Mouse (Mus musculus) c-Kit-positive CD71-positive TER-119-positive erythroid progenitor cells, embryonic 14.5 days (primary cell): ENCODE data around the gene Dnah11.
"Not testable (repeated sequence)": the region's sequence is repeated elsewhere in the genome, so short reads cannot be mapped to it uniquely, and the experiment has no call there.

ENCODE experiments used
- DNase-seq: peaks from one replicate; pipeline ENCODE4 v3.0.0-alpha.2; 2013; ENCODE audit warnings: low spot score

Gene Dnah11

DNA sequence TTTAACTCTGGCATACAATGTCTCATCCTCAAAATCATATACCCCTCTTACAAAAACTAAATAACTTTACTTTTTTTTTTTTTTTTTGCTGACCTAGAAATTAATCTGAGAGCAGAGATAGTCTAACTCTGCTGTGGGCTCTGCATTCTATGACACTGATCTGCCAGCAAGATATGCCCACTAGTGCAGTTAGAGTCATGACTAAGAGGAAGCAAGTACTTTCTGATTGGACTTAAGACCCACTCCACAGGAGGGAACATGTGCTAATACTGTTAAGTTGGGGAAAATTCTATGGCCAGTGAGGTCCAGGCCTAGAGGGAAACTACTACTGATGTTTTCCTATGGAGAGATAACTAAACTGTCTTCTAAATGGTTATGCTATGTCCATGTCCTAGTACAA, 225.1 kb downstream of the Dnah11 start:
- no peak for DNase-seq

DNA sequence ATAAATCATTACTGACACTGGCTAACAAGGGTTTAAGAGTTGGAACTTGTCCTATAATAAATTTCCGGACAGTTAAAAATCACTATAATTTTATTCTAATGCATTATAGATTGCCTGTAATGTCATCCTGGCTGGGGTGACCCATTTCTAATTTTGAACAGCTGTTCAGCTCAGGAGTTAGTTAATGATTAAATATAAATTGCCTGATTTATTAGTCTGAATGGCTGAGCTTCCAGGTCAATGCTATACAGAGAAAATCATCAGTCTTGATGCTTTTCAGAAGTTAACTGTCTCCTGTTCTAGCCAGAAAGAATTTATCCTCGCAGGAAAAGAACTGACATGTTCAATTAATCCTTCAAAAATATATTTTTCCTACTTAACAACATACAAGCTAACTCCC, 236.1 kb downstream of the Dnah11 start:
- DNase-seq: no peak

DNA sequence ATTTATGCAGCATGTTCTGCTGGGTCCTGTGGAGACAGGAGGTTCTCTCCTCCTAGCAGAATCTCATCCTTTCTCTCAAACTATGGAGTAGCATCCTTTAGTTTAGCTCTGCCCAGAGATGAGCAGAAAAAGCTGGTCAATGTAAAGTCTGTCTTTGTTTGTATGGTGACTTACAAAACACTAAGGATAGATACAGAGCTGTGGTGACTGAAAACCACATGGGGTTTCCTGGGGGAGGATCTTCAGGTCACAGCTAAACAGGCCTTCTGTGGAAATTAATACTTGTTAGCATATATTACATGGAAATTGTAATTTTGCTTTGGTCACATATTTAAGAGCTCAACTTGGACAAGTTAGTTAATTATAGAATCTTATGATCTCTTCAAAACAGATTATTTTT, 239.6 kb downstream of the Dnah11 start:
- DNase-seq: no peak

DNA sequence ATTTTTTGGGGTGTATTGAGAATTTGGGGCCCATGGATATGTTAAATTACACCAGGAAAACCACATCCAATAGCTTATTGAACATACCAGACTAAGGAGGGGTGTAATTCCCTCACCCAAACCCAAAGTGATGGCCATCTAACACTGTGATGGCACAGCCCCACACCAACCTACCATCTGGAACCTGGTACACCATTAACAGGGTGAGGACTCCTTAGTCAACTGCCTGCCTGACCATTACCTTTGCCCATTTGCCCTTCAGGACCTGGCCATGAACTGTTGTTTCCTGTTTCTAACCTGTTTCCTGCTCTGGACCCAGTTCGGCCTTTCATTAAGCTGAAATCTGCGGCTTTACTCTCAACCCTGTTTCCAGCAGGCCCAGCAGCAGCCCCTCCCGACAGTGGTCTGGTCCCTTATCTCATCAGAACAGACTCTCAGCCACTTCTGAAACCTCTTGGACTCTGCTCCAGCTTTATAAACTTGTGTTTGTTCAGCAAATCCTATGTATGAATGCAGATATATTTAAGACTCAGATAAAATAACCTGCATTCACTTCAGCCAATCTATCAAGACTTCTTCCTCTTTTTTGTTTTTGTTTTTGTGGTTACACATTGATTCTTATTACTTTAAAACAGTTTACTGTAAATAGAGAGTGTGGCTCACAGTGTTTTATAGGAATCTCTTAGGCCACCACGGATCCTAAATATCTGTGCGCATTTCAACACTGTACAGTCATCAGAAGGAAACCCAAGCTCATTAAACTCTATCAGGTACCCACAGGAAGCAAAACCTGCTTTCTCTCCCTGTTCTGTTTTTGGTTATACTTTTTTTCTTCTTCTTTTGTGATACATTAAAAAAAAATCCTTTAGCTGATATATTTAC, 251.8 kb downstream of the Dnah11 start:
- DNase-seq: peak; percentile 37

DNA sequence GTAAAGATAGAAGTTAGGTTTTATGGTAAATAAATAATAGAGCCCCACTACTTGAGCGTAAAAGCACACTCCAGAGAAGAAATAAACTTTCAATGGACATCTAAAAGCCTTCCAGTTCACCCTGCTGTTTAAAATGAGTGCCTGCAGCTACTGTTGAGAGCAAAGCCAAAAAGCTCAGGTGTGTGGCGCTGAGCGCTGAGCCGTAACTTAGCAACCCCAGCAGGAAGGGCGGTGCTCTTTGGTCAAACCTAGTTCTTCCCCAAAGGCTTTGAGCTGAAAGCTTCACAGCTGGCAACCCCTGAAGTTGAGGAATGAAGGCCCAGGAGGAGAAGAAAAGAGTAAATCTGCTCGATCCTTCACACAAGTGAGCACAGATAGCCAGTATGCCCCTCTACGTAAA, 256.9 kb downstream of the Dnah11 start:
- DNase-seq: no peak

DNA sequence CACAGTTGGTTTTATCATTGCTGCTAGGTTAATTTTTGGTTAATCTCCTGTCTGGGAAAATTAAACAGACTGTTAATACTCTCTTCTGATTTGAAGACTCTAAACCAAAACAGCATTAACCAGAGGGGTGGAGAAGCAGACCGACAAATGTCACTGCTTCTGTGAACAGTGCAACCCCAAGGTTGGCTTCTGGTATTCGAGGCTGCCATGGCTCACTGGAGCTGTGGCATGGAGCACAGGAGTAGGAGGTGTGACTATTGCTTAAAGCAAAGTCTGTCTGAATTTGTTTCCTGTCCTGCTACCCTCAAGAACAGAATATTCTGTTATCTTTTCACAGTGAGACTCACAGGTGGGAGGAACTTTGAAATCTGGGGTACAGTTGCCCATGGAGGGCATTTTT, 260.6 kb downstream of the Dnah11 start:
- no peak for DNase-seq

DNA sequence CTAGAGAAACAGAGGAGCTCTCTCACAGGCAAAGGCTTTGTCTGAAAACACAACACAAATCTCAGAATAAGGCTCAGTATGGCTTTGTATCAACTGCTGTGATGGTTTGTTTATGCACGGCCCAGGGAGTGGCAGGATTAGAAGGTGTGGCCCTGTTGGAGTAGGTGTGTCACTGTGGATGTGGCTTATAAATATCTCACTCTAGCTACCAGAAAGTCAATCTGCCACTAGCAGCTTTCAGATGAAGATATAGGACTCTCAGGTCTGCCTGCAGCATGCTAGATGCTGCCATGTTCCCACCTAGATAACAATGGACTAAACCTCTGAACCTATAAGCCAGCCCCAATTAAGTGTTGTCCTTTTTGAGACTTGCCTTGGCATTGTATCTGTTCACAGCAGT, 266.8 kb downstream of the Dnah11 start:
- DNase-seq: peak; percentile 10

DNA sequence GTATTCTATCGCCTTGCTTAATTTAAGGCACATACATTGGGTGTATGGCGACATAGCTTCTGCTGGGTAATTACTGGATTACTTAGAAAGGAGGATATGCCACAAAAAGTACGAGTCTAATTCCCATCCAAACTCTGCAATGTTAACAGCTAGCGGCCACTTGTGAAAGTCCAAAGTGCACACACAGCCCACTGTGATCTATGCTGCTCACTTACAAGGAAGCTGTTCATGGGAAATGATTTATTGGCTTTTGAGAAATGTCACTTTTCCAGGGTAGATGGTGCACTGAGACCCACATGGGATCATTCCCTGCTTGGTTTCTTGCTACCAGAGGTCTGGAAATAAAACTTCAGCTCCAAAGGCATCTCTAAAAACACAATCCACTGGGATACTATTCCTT, 269.1 kb downstream of the Dnah11 start:
- no peak for DNase-seq

DNA sequence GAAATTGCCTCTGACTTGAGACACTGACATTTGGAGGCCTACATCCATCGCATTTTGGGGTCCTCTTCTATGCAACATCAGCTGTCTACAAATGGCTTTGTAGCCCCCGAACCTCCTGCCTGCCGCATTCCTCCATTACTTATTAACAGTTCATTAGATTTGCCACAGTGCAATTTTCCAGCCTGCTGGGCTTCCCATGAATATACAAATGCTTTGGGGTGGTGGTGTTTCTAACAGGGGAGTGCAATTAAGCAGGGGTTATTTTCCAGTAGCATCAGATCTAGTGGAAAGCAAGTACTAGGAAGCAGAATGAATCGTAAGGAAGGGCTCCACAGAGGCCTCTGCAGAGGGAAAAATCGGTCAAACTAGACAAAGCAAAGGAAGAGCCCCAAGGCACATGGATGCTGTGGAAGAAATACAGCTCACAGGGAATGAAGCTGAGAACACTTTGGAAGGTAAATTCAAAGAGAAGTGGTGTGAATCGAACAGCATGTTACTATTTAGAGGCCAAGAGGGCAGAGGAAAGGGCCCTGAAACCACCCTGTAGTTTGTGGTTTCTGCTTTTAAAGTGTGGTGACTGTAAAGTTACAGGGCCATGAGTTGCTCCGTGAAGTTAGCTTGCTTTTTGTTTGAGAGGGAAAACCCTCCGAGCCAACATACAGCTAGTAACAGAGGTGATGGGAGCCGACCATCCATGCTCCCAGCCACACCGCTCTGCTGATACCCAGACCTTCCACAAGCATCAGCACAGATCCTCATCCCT, 282.8 kb downstream of the Dnah11 start:
- no peak for DNase-seq

DNA sequence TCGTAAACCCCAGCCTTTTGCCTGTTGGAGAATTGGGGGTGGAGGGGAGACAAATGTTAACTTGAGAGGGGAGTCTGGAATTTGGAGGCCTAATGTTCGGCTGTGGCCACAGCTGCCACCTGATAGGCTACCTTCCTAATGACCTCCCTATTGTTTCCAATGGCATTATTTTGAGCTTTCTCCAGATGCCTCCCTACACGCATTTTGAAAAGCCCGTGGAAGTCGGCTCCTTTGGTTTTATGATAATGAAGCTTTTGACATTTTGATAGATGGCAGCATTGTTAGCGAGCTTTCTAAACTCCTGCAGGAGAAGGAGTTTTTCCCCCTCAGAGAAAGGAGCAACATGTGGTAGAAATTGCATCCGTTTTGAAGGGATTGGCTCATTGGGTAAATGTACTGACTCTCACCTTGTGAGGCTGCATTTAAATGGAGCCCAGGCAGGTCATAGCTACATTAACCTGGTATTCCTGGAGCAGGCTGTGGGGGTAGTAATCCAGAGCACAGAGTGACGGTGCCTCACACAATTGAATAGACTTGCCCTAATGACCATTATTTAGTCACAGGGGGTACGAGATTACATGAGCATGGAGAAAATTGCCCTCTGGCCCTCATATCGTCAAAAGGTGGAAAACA, 284.1 kb downstream of the Dnah11 start:
- no peak for DNase-seq

DNA sequence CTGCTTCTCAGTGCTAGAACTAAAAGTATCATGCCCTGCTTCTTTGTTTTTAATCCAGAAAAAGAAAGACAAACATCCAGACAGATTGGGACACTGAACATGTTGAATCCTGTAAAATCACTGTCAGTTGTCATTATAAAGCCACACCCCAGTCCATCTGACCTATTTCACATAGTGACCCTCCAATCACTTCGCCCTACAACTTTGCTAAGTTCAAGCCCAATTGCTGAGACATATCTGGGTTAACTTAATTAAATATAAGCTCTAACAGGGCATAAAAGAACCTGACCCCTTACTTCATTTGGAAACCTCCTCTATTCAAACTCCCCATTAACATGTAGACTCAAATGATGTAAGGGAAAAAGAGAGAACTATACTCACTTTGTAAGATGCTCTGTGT, 287.4 kb downstream of the Dnah11 start:
- no peak for DNase-seq

DNA sequence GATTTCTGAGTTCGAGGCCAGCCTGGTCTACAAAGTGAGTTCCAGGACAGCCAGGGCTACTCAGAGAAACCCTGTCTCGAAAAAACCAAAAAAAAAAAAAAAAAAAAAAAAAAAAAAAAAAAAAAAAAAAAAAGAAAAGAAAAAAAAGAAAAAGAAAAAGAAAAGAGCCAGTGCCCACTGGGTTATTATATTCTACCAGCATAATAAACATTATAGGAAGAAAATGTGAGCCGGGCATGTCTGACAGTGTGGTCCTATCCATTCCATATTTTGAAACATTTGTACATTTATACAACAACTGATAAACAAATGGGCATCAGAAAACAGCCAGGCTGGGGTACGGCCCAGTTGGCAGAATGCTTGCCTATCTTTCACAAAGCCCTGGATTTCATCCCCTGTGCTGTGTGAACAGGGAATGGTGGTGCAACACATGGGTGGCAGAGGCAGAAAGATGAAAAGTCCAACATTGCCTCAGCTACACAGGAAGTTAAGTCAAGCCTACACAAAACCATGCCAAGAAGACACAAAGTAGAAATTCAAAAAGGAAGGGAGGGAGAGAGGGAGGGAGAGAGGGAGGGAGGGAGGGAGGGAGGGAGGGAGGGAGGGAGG, 293.5 kb downstream of the Dnah11 start:
- not testable (repeated sequence) for DNase-seq

DNA sequence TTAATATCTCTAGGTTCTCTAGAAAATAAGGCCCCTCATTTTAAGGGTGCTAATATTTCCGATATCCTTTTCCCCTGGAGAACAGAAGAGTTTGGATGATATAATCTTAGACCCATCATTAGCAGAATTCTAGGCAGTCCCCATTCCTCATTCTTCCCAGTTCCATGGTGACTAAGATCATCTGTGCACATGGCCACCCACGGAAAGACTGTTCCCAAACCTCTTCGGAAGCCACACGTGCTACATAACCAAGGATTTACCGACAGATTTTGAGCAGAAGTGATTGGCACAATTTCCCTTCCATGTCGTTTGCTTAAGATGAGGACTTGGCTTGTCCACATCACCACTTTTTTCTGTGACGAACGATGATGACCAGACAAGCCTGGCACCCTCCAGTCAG, 295.2 kb downstream of the Dnah11 start:
- no peak for DNase-seq

DNA sequence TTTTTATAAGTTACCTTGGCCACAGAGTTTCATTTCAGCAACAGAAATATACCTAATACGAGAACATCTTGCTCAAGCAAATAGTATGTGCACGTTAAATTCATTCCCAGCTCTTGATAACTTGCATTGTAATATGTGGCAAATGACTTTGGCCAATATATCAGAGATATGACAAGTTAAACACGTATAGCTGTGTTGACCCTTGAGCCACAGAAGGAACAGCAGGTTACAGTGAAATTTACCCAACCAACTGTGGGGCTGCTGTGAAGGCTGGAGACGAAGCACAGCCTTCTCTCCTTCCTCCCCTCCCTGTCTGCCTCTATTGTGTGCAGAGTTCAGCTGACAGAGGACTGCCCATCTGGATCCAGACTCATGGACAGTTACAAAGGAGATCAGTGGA, 297.5 kb downstream of the Dnah11 start:
- not testable (repeated sequence) for DNase-seq

DNA sequence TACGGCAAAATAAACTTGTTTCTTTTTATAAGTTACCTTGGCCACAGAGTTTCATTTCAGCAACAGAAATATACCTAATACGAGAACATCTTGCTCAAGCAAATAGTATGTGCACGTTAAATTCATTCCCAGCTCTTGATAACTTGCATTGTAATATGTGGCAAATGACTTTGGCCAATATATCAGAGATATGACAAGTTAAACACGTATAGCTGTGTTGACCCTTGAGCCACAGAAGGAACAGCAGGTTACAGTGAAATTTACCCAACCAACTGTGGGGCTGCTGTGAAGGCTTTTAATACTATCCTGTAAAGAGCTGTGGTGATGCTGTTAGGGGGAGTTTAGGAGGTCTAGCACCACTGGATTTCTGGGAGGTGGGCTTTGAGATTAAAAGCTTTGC, 298.0 kb downstream of the Dnah11 start:
- DNase-seq: not testable (repeated sequence)

DNA sequence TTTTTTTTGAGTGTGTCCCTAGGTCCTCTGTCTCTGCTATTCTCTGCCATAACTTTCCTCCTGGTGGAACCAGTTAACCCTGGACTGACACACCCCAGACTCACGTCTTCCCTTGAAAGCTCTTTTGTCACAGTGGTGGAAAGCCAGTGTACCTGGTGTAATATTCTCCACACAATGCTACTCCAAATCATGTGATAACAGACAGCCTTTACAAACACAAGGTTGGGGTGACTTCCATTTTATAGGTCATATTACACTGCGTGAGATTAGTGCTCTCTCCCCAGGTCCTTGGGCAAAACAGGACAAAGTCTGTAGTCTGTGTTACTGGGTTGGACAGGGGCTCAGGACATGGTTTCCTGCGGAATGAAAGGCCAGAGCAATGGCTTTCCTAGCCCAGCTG, 311.4 kb downstream of the Dnah11 start:
- no peak for DNase-seq

DNA sequence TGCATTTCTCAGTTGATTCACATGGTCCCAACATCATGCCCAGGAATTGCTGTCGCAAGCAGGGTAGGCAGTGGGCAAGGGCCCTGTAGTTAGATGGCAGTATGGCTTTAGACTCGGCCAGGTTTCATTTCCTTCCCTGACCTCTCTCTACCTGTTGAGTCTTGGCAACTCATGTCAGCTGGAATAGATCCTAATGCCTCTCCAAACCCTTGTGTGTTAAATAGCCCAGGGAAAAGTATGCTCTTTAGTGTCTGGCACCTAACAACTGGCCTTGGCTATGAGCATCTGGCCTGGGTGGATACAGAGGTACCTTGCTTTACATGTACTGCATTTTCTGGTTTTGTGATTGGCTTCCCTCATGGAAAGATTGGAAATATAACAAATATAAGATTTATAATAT, 314.2 kb downstream of the Dnah11 start:
- DNase-seq: no peak

DNA sequence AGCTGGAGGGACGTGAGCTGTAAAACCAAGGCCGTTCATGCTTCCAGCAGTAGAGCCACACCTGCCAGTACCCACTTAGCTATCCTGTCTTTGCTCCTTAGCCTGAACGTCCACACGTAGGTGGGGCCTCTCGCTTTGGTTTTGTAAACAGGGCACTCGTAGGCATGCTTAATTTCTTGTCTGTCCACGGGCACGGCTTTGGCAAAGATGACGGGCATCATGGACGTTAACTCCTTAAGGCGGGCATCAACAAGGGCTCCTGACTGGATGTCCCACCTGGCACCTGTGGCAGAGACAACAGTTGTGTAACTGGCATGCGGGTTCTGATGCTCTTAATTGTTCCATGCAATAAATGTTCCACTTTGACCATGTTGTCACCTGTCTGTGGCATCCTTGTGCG, 320.5 kb downstream of the Dnah11 start:
- no peak for DNase-seq

DNA sequence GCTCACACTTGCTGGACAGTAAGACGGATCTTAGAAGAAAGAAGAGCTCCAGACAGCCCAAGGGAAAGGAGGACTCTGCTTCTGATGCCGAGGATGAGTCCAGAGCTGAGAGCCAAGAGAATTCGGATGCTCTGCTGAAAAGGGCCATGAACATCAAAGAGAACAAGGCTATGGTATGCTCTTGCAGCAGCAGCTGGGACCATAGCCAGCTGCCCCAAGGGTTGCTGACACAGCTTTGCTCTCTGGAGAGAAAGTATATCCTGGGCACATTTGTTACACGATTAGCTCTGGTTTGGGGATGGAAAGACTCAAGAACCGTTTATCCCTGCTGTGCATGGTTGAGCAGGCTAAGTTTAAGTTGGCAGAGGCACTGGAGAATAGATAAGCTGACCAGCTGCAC, 326.6 kb downstream of the Dnah11 start:
- no peak for DNase-seq

DNA sequence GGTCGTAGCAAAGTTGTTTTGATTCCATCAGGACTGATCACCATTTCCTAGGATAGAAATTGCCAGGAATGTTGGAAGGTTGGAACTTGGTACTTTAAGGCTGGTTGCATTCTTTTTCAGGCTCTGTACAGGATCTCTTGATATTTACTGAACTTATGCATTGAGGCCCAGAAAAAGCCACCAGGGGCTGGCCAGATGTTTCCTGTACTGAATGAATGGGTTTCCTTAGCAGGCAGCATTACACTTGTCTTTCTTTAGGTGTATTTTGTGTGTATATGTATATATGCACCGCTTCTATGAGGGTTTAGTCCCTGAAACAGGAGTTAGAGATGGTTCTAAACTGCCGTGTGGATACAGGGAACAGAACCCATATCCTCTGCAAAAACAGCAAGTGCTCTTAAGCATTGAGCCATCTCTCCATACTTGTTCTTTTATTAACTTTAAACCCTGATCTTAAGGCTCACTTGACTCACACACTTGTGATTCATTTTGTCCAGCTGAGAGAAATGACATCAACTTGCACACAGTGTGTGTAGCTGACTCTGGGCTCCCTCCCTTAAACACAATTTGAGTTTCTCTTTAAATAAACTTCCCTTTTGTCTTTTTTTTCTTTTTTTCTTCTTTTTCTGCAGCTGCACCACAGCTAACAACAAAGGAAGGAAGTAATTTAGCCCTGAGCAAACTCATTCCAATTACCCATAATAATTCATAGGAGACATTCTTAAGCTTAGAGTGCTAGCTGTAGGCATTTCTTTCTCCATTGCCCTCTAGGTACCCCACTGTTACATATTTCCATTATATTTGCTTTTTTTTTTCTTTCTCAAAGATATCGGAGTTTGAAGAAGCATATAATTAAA, 330.9 kb downstream of the Dnah11 start:
- DNase-seq: no peak

DNA sequence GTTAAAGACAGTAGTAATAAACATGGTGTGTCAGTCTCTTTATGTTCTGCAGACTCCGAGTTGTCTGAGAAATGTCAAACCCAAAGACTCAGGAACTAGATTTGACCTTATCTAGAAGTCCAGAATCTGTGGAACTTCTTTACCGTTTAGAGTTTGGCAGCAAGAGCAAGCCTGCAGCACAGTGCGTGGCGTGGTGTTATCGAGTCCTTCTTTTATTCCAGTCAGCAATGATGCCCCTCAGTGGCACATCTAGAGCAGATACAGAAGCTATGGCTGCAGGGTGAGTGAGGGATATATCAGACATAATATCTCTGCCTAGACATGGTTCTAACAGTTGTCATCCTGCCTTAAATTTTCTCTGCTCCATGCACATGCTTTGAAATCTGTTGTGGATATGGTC, 336.2 kb downstream of the Dnah11 start:
- DNase-seq: no peak

DNA sequence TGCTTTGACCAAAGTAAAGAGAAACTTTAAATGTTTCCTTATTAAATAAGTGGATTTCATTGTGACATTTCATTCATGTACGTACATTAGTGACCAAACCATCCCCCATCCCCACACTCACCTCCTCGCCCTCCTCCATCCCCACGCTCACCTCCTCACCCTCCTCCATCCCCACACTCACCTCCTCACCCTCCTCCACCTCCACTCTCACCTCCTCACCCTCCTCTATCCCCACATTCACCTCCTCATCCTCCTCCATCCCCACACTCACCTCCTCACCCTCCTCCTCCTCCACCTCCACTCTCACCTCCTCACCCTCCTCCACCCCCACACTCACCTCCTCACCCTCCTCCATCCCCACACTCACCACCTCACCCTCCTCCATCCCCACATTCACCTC, 337.6 kb downstream of the Dnah11 start:
- DNase-seq: no peak
